Mouse (Mus musculus) frontal cortex, postnatal 10 days (tissue): ENCODE measurements around the gene Olfr845.

Experiments
- DNase-seq, 2 experiments: peaks; one replicate each; pipeline ENCODE4 v3.0.0; 2022; ENCODE audit warnings: low spot score in 2 of 2, mixed read lengths in 1 of 2

Olfr845 gene

DNA sequence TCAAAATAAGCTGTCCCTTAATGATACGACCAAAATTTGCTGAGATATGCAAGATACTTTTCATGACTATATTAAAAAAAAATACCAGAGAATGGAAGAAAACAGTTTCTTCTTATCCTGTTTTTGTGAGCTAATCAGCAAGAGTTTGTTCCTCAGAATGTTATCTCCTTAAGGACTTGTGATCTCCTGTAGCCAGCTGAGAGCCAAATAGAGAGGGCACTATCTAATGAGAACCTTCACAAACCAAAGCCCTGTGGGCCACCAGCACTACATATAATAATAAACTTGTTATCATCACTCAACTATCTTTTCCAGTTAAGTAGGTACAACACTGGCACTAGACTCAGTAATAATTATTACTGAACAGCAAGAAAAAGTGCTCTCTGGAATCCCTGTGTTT is at the start of gene Olfr845:
TSS of gene Olfr845 (plus strand) at position 301 of the 400 bp plus-strand sequence.
- no peak for DNase-seq

DNA sequence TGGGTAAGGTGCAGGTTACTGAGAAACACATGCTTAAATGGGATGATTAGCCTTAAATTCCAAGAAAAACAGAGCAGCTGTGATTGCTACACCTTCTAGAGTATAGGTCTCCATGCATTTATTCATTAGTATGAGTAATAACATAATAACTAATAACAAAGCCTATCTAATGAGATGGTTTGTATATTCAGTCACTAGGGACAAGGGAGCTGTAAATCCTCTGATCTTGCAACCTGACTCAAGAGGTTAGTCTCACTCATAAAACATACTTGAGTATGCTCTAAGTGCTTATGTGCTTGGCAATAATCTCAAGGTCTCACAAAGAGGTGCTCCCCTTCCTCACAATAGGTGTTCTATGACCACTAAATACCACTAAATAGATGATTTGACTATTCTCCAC is 20.2 kb upstream of the Olfr845 start, which contains the start of gene Olfr844:
TSS of gene Olfr844 (plus strand) at position 301 of the 400 bp plus-strand sequence.
- no peak for DNase-seq

DNA sequence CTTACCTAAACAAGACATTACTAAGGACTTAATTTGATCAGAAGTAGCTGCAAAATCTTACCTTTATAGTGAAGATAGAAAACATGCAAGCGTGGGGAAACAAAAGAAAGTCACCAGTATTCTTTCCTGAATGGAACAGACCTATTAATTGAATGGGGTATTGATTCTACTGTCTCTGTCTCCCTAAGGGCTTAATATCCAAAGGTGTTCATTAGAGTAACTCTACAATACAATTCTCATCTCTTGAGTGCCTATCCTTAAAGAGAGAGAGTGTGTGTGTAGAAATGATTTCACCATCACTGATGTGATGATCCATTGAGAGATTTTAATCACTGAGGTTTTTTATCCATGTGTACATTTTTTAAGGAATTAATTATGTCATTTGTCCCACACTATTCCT is 27.6 kb downstream of the Olfr845 start, which contains the start of gene Olfr846:
TSS of gene Olfr846 (minus strand) at position 101 of the 400 bp plus-strand sequence.
- DNase-seq = no peak

DNA sequence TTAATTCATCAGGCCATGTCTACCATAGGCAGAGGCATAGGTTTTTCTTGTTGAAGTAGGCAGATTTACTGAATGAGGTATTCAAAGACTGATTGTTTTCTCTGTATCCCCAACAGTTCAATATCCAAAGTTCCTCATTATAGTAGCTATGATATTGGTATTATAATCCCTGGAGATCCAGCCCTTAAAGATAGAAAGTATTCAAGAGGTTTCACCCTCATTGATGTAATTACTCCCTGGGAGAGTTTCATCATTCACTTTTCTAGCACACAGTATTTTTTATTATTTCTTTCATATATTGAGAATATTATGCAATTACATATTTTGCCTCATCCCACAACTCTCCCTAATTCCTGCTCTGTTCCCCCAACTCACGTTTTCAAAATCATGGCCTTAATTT is 42.3 kb downstream of the Olfr845 start, which contains the start of gene Olfr847:
TSS of gene Olfr847 (minus strand) at position 101 of the 400 bp plus-strand sequence.
- DNase-seq = no peak
